In genomic region chr10:53518599-53518913, GRCm38 (mm10) we compare ENCODE assay signal across 8 mouse cellular contexts.
DNase-seq lines count a peak whose midpoint lies in the region; ATAC-seq and TF ChIP-seq lines count a peak whose summit lies in the region.
"Had no signal": no experiment of that assay in that cellular context is flagged by ENCODE, and none has a peak within 500 bp of the region (broad histone marks: within the 10 kb centered on the region; RNA-seq: fewer than 3 reads in every experiment).

No protein-coding gene starts in this region.

- ATAC-seq in embryonic facial prominence, embryonic 13.5 days (ENCODE audit: insufficient number of reproducible peaks, insufficient read depth, low FRiP score, low TSS enrichment, low read depth), result no peak
- peak; percentile 41 for ATAC-seq in neural tube, embryonic 13.5 days (ENCODE audit: low read depth)

- peak overlapping the region; percentile 36; the same call in 1 of the 2 replicates for H3K27ac ChIP-seq in layer of hippocampus, adult 2 months
- peak overlapping the region; percentile 69 for H3K27ac ChIP-seq in embryonic facial prominence, embryonic 13.5 days
- peak overlapping the region; percentile 86 for H3K27ac ChIP-seq in neural tube, embryonic 13.5 days (replicated peaks)

- no peaks in the 10 kb centered on the region for H3K36me3 ChIP-seq in embryonic facial prominence, embryonic 13.5 days
- H3K36me3 ChIP-seq in neural tube, embryonic 13.5 days, result no peaks in the 10 kb centered on the region
- H3K36me3 ChIP-seq: G1E had no signal

- no peak for TF ChIP-seq CTCF in layer of hippocampus, adult 2 months (conservative IDR thresholded peaks at IDR 0.05)

- no peak overlapping the region for H3K4me3 ChIP-seq in layer of hippocampus, adult 2 months
- no peak overlapping the region for H3K4me3 ChIP-seq in embryonic facial prominence, embryonic 13.5 days
- H3K4me3 ChIP-seq in neural tube, embryonic 13.5 days, result no peak overlapping the region

- H3K9me3 ChIP-seq in embryonic facial prominence, embryonic 13.5 days, result no peaks in the 10 kb centered on the region
- H3K9me3 ChIP-seq in neural tube, embryonic 13.5 days, result no peaks in the 10 kb centered on the region
- H3K9me3 ChIP-seq: G1E had no signal

- DNase-seq in layer of hippocampus, adult 2 months (ENCODE audit: low spot score in 2 of 2), result no peak
- DNase-seq in layer of hippocampus, adult 11-12 months (ENCODE audit: low spot score), result no peak
- DNase-seq in heart, postnatal 4 days, result peak; percentile 10
- no peak for DNase-seq in urinary bladder, adult 2 months (ENCODE audit: low spot score)
- no peak for DNase-seq in right cerebral cortex, postnatal 36 days (ENCODE audit: low spot score in 2 of 2)

- H3K9ac ChIP-seq in embryonic facial prominence, embryonic 13.5 days, result no peak overlapping the region
- H3K9ac ChIP-seq in neural tube, embryonic 13.5 days, result no peak overlapping the region

- WGBS in embryonic facial prominence, embryonic 13.5 days, result 25% methylated on average over 8 of the region's 8 CpGs
- 34% methylated on average over 8 of the region's 8 CpGs for WGBS in neural tube, embryonic 13.5 days

- peaks cover 25% of the 10 kb centered on the region for H3K4me1 ChIP-seq in embryonic facial prominence, embryonic 13.5 days
- peaks cover 32% of the 10 kb centered on the region for H3K4me1 ChIP-seq in neural tube, embryonic 13.5 days (replicated peaks)

- H3K4me2 ChIP-seq in embryonic facial prominence, embryonic 13.5 days, result peak overlapping the region; percentile 12
- peak overlapping the region; percentile 16; the same call in 1 of the 2 replicates for H3K4me2 ChIP-seq in neural tube, embryonic 13.5 days

- H3K27me3 ChIP-seq in embryonic facial prominence, embryonic 13.5 days, result no peaks in the 10 kb centered on the region
- no peaks in the 10 kb centered on the region for H3K27me3 ChIP-seq in neural tube, embryonic 13.5 days

Comparison
In these comparisons a context has a peak if more than half of its experiments do, and no peak if none do; other contexts are left out.
1. H3K27ac ChIP-seq: peak in every context shown above with its lines; median percentile 86 in neural tube, embryonic 13.5 days; 69 in embryonic facial prominence, embryonic 13.5 days; 36 in layer of hippocampus, adult 2 months.